Mouse (Mus musculus) testis, adult 2 months (tissue): ENCODE data around the gene Cmtm3.

Source experiments
- CTCF ChIP-seq: fragments of 200-500 bp; IDR thresholded peaks from 2 replicates; pipeline ENCODE4 v1.5.1; 2012; ENCODE audit warnings: low read depth, mild to moderate bottlenecking, inconsistent platforms, low read length, moderate library complexity; ENCODE audit not compliant: control insufficient read depth, insufficient read depth, insufficient replicate concordance
- POLR2A ChIP-seq: fragments of 200-500 bp; IDR thresholded peaks from 2 replicates; pipeline ENCODE4 v1.6.1; 2012; ENCODE audit warnings: low read depth, mild to moderate bottlenecking, inconsistent platforms, low read length, moderate library complexity; ENCODE audit not compliant: control insufficient read depth

DNA sequence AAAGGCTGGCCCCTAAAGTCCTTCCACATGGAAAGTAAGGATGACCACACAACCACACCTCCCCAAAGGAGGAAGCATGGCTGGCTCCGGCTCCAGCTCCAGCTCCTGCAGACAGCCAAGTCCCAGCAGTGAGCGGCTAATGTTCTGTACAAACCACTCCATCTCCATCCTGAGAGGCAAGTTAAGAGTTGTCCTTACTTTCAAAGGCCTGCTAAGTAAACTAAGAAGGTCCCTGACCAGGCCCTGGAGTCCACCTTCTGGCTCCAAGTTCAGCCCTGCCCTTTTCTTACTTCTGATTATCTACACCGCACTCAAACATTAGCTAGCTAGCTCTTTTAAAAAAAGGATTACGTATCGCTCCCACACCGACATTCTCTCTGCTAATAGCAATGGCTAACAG, 54.6 kb downstream of the Cmtm3 start:
- no peak for TF ChIP-seq CTCF
- no peak for TF ChIP-seq POLR2A
